Mouse (Mus musculus) liver, embryonic 14.5 days (tissue): Measurements from ENCODE around the gene Fen1.

Experiments
- CTCF ChIP-seq: IDR thresholded peaks from 2 replicates; pipeline ENCODE4 v1.5.1; 2016; ENCODE audit warnings: antibody characterized with exemption, low read depth, control low read depth
- EP300 ChIP-seq: IDR thresholded peaks from 2 replicates; pipeline ENCODE4 v1.6.1; 2016; ENCODE audit warnings: antibody characterized with exemption, low read depth

GRCm38 (mm10) chr19:10189940-10190339 is 14.0 kb downstream of the Fen1 start:
- TF ChIP-seq CTCF (no peak), EP300 (no peak)
